Mouse (Mus musculus): ENCODE measurements around the gene Jun. TPM values are rescaled to one million over a fixed set of nuclear protein-coding genes. Genes with fewer than 3 reads are reported as not detected.

The Jun gene
- polyA plus RNA-seq, 1 experiment from 2014 or later: 25.2 TPM

GRCm38 (mm10) chr4:95062873-95063272 is 10.9 kb upstream of the Jun start:
- no peaks in the 10 kb centered on the region for H3K36me3 ChIP-seq (ENCODE audit: control insufficient read depth, insufficient read depth, low read length)
- no peak overlapping the region for H3K4me3 ChIP-seq (ENCODE audit: low read depth, low read length)
- no peaks in the 10 kb centered on the region for H3K4me1 ChIP-seq (ENCODE audit: control insufficient read depth, insufficient read depth, low read length)
- no peaks in the 10 kb centered on the region for H3K27me3 ChIP-seq (ENCODE audit: control insufficient read depth, insufficient read depth, low read length)
- no peak overlapping the region for H3K27ac ChIP-seq (ENCODE audit: low read depth, low read length)
- H3K4me2 ChIP-seq (ENCODE audit: low read depth, low read length): no peak overlapping the region
- 81% methylated on average over 9 of the region's 9 CpGs for WGBS
- H3K9ac ChIP-seq (replicated peaks; ENCODE audit: low read depth, low read length): no peak overlapping the region
- no peak for ATAC-seq (ENCODE audit: low read depth)
- H3K9me3 ChIP-seq (ENCODE audit: control insufficient read depth, low read length): no peaks in the 10 kb centered on the region

- H3K4me2 ChIP-seq (ENCODE audit: low read depth, low read length): no peak overlapping the region
- no peaks in the 10 kb centered on the region for H3K9me3 ChIP-seq (ENCODE audit: control insufficient read depth, low read length)
- H3K27ac ChIP-seq (ENCODE audit: low read depth, low read length): no peak overlapping the region
- WGBS: 83% methylated on average over 4 of the region's 4 CpGs
- ATAC-seq (ENCODE audit: low read depth): no peak
- no peak overlapping the region for H3K9ac ChIP-seq (replicated peaks; ENCODE audit: low read depth, low read length)
- H3K4me3 ChIP-seq (ENCODE audit: low read depth, low read length): no peak overlapping the region
- no peaks in the 10 kb centered on the region for H3K4me1 ChIP-seq (ENCODE audit: control insufficient read depth, insufficient read depth, low read length)
- no peaks in the 10 kb centered on the region for H3K27me3 ChIP-seq (ENCODE audit: control insufficient read depth, insufficient read depth, low read length)
- H3K36me3 ChIP-seq (ENCODE audit: control insufficient read depth, insufficient read depth, low read length): no peaks in the 10 kb centered on the region
Observed at GRCm38 (mm10) chr4:95057264-95057663, 5.2 kb upstream of the Jun start.

GRCm38 (mm10) chr4:95055276-95055675 is 3.3 kb upstream of the Jun start:
- H3K27me3 ChIP-seq (ENCODE audit: control insufficient read depth, insufficient read depth, low read length): no peaks in the 10 kb centered on the region
- no peaks in the 10 kb centered on the region for H3K9me3 ChIP-seq (ENCODE audit: control insufficient read depth, low read length)
- no peaks in the 10 kb centered on the region for H3K4me1 ChIP-seq (ENCODE audit: control insufficient read depth, insufficient read depth, low read length)
- no peak overlapping the region for H3K4me2 ChIP-seq (ENCODE audit: low read depth, low read length)
- no peaks in the 10 kb centered on the region for H3K36me3 ChIP-seq (ENCODE audit: control insufficient read depth, insufficient read depth, low read length)
- ATAC-seq (ENCODE audit: low read depth): no peak
- no peak overlapping the region for H3K9ac ChIP-seq (replicated peaks; ENCODE audit: low read depth, low read length)
- WGBS: 57% methylated on average over 1 of the region's 1 CpGs
- no peak overlapping the region for H3K4me3 ChIP-seq (ENCODE audit: low read depth, low read length)
- no peak overlapping the region for H3K27ac ChIP-seq (ENCODE audit: low read depth, low read length)

- WGBS: 42% methylated on average over 4 of the region's 4 CpGs
- Histone ChIP-seq H3K9ac (replicated peaks; ENCODE audit: low read depth, low read length) (no peak overlapping the region), H3K4me2 (ENCODE audit: low read depth, low read length) (peak overlapping the region; percentile 76; the same call in 1 of the 2 replicates), H3K36me3 (ENCODE audit: control insufficient read depth, insufficient read depth, low read length) (no peaks in the 10 kb centered on the region), H3K27ac (ENCODE audit: low read depth, low read length) (no peak overlapping the region), H3K27me3 (ENCODE audit: control insufficient read depth, insufficient read depth, low read length) (no peaks in the 10 kb centered on the region), H3K9me3 (ENCODE audit: control insufficient read depth, low read length) (no peaks in the 10 kb centered on the region), H3K4me3 (ENCODE audit: low read depth, low read length) (no peak overlapping the region), H3K4me1 (ENCODE audit: control insufficient read depth, insufficient read depth, low read length) (no peaks in the 10 kb centered on the region)
- ATAC-seq (ENCODE audit: low read depth): no peak
Observed at GRCm38 (mm10) chr4:95054336-95054735, 2.3 kb upstream of the Jun start.

GRCm38 (mm10) chr4:95053791-95054117 is 1.7 kb upstream of the Jun start:
- peak overlapping the region; percentile 51 for H3K4me3 ChIP-seq (ENCODE audit: low read depth, low read length)
- H3K4me1 ChIP-seq (ENCODE audit: control insufficient read depth, insufficient read depth, low read length): no peaks in the 10 kb centered on the region
- no peaks in the 10 kb centered on the region for H3K36me3 ChIP-seq (ENCODE audit: control insufficient read depth, insufficient read depth, low read length)
- peak overlapping the region; percentile 95; the same call in 1 of the 2 replicates for H3K27ac ChIP-seq (ENCODE audit: low read depth, low read length)
- H3K9ac ChIP-seq (replicated peaks; ENCODE audit: low read depth, low read length): peak overlapping the region; percentile 74
- ATAC-seq (ENCODE audit: low read depth): no peak
- peak overlapping the region; percentile 76 for H3K4me2 ChIP-seq (ENCODE audit: low read depth, low read length)
- no peaks in the 10 kb centered on the region for H3K9me3 ChIP-seq (ENCODE audit: control insufficient read depth, low read length)
- WGBS: 2% methylated on average over 6 of the region's 6 CpGs
- H3K27me3 ChIP-seq (ENCODE audit: control insufficient read depth, insufficient read depth, low read length): no peaks in the 10 kb centered on the region

- no peaks in the 10 kb centered on the region for H3K4me1 ChIP-seq (ENCODE audit: control insufficient read depth, insufficient read depth, low read length)
- H3K9ac ChIP-seq (replicated peaks; ENCODE audit: low read depth, low read length): peak overlapping the region; percentile 74
- no peaks in the 10 kb centered on the region for H3K9me3 ChIP-seq (ENCODE audit: control insufficient read depth, low read length)
- peak overlapping the region; percentile 51 for H3K4me3 ChIP-seq (ENCODE audit: low read depth, low read length)
- H3K27me3 ChIP-seq (ENCODE audit: control insufficient read depth, insufficient read depth, low read length): no peaks in the 10 kb centered on the region
- H3K36me3 ChIP-seq (ENCODE audit: control insufficient read depth, insufficient read depth, low read length): no peaks in the 10 kb centered on the region
- peak overlapping the region; percentile 95 for H3K27ac ChIP-seq (ENCODE audit: low read depth, low read length)
- WGBS: under 1% methylated on average over 29 of the region's 29 CpGs
- peak; percentile 47 for ATAC-seq (ENCODE audit: low read depth)
- H3K4me2 ChIP-seq (ENCODE audit: low read depth, low read length): peak overlapping the region; percentile 76
Observed at GRCm38 (mm10) chr4:95053041-95053790, 1.2 kb upstream of the Jun start.

GRCm38 (mm10) chr4:95051311-95051871 is 631 bp downstream of the Jun start:
- peak; percentile 2; the same call in 1 of the 2 replicates for ATAC-seq (ENCODE audit: low read depth)
- Histone ChIP-seq H3K4me1 (ENCODE audit: control insufficient read depth, insufficient read depth, low read length) (no peaks in the 10 kb centered on the region), H3K9me3 (ENCODE audit: control insufficient read depth, low read length) (no peaks in the 10 kb centered on the region), H3K4me2 (ENCODE audit: low read depth, low read length) (peak overlapping the region; percentile 76), H3K4me3 (ENCODE audit: low read depth, low read length) (peak overlapping the region; percentile 51), H3K36me3 (ENCODE audit: control insufficient read depth, insufficient read depth, low read length) (no peaks in the 10 kb centered on the region), H3K9ac (replicated peaks; ENCODE audit: low read depth, low read length) (peak overlapping the region; percentile 66), H3K27me3 (ENCODE audit: control insufficient read depth, insufficient read depth, low read length) (no peaks in the 10 kb centered on the region), H3K27ac (ENCODE audit: low read depth, low read length) (peak overlapping the region; percentile 95)
- under 1% methylated on average over 54 of the region's 54 CpGs for WGBS

- no peaks in the 10 kb centered on the region for H3K36me3 ChIP-seq (ENCODE audit: control insufficient read depth, insufficient read depth, low read length)
- under 1% methylated on average over 65 of the region's 70 CpGs for WGBS
- ATAC-seq (ENCODE audit: low read depth): peak; percentile 19
- no peaks in the 10 kb centered on the region for H3K27me3 ChIP-seq (ENCODE audit: control insufficient read depth, insufficient read depth, low read length)
- H3K4me3 ChIP-seq (ENCODE audit: low read depth, low read length): peak overlapping the region; percentile 51
- H3K4me1 ChIP-seq (ENCODE audit: control insufficient read depth, insufficient read depth, low read length): no peaks in the 10 kb centered on the region
- H3K4me2 ChIP-seq (ENCODE audit: low read depth, low read length): peak overlapping the region; percentile 76
- peak overlapping the region; percentile 66 for H3K9ac ChIP-seq (replicated peaks; ENCODE audit: low read depth, low read length)
- peak overlapping the region; percentile 95 for H3K27ac ChIP-seq (ENCODE audit: low read depth, low read length)
- no peaks in the 10 kb centered on the region for H3K9me3 ChIP-seq (ENCODE audit: control insufficient read depth, low read length)
Observed at GRCm38 (mm10) chr4:95050518-95051278, 1.3 kb downstream of the Jun start.
